Mouse (Mus musculus) ES-Bruce4 (cell line): Measurements from ENCODE around the gene Art3. TPM values are rescaled to one million over a fixed set of nuclear protein-coding genes. Genes with fewer than 3 reads are reported as not detected.

Experiments used
- H3K27ac ChIP-seq: 2 replicates; pipeline ENCODE4 v1.5.1; 2012; ENCODE audit warnings: low read length, inconsistent platforms; ENCODE audit not compliant: insufficient read depth
- H3K27me3 ChIP-seq: 2 replicates; pipeline ENCODE4 v1.6.1; 2012; ENCODE audit warnings: mild to moderate bottlenecking, low read length, inconsistent platforms; ENCODE audit not compliant: control insufficient read depth, poor library complexity, insufficient read depth, severe bottlenecking
- H3K36me3 ChIP-seq: 2 replicates; pipeline ENCODE4 v1.6.1; 2012; ENCODE audit warnings: inconsistent platforms, mild to moderate bottlenecking, low read length, moderate library complexity; ENCODE audit not compliant: control insufficient read depth, poor library complexity, insufficient read depth, severe bottlenecking
- H3K4me1 ChIP-seq: one replicate; pipeline ENCODE4 v1.8.1; 2011; ENCODE audit warnings: low read length; ENCODE audit not compliant: control insufficient read depth, insufficient read depth
- H3K4me3 ChIP-seq: 2 replicates; pipeline ENCODE4 v1.5.1; 2011; ENCODE audit warnings: low read depth, mild to moderate bottlenecking, low read length
- H3K9ac ChIP-seq: 2 replicates; pipeline ENCODE4 v1.6.1; 2012; ENCODE audit warnings: low read depth, mild to moderate bottlenecking, inconsistent platforms; ENCODE audit not compliant: poor library complexity, severe bottlenecking
- H3K9me3 ChIP-seq: replicated peaks from 2 replicates; pipeline ENCODE4 v1.6.1; 2012; ENCODE audit warnings: mild to moderate bottlenecking, low read length, inconsistent platforms; ENCODE audit not compliant: control insufficient read depth, poor library complexity, insufficient read depth, severe bottlenecking
- CTCF ChIP-seq: IDR thresholded peaks from one replicate; pipeline ENCODE4 v1.8.1; 2011; ENCODE audit warnings: low read depth, low read length
- EP300 ChIP-seq: IDR thresholded peaks from 2 replicates; pipeline ENCODE4 v1.6.1; 2011; ENCODE audit warnings: low read depth, low read length; ENCODE audit not compliant: insufficient read depth
- POLR2A ChIP-seq: IDR thresholded peaks from one replicate; pipeline ENCODE4 v1.8.1; 2011; ENCODE audit warnings: low read length; ENCODE audit not compliant: insufficient read depth
- polyA plus RNA-seq: library from polyadenylated mRNA; stranded (reverse); fragments of >200 nt; gene quantifications from 2 replicates; pipeline ENCODE4 v1.2.4, GENCODE M21; 2011; ENCODE audit warnings: low read depth; ENCODE audit not compliant: missing spikeins, insufficient read depth, insufficient read length

The Art3 gene
- polyA plus RNA-seq, 1 experiment = not detected

- H3K27me3 ChIP-seq = no peaks in the 10 kb centered on the region
- H3K4me1 ChIP-seq = no peaks in the 10 kb centered on the region
- H3K9me3 ChIP-seq = no peaks in the 10 kb centered on the region
- no peaks in the 10 kb centered on the region for H3K36me3 ChIP-seq
- no peak overlapping the region for H3K9ac ChIP-seq
- no peak overlapping the region for H3K4me3 ChIP-seq
- H3K27ac ChIP-seq = no peak overlapping the region
- TF ChIP-seq POLR2A = no peak
- no peak for TF ChIP-seq EP300
- TF ChIP-seq CTCF = no peak
Observed at GRCm38 (mm10) chr5:92363179-92363578, 31.6 kb downstream of the Art3 start.

GRCm38 (mm10) chr5:92364011-92364410 is 32.4 kb downstream of the Art3 start:
- TF ChIP-seq EP300 (no peak), CTCF (no peak), POLR2A (no peak)
- no peaks in the 10 kb centered on the region for H3K9me3 ChIP-seq
- no peaks in the 10 kb centered on the region for H3K36me3 ChIP-seq
- H3K27ac ChIP-seq = no peak overlapping the region
- H3K4me3 ChIP-seq = no peak overlapping the region
- no peaks in the 10 kb centered on the region for H3K27me3 ChIP-seq
- H3K4me1 ChIP-seq = no peaks in the 10 kb centered on the region
- no peak overlapping the region for H3K9ac ChIP-seq

DNA sequence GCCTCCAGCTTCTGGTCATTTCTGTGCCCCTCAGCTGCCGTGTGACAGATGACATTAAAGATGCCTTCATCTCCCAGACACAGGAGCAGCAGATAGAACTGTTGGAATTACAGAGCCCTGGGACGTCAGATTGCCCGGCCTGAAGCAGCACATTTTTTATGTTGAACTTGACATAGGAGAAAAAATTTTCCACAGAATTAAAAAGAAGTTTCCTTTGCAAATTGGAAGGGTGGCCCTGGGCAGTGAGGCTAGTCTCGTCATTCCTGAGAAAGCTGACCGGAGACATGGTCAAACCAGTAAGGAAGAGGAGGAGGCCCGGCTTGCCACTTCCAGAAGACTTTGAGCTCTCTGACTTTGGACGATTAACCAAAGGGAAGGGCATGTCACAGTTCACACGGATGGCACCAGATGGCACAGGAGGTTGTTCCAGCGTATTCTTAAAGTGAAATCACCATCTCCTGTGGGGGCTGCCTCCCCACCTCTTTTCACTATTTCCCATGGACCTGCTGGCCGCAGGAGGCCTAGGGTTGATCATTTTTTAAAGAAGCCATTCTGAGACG is 33.6 kb downstream of the Art3 start:
- Histone ChIP-seq H3K9ac (no peak overlapping the region), H3K27me3 (no peaks in the 10 kb centered on the region), H3K4me1 (no peaks in the 10 kb centered on the region), H3K27ac (no peak overlapping the region), H3K9me3 (no peaks in the 10 kb centered on the region), H3K36me3 (no peaks in the 10 kb centered on the region), H3K4me3 (no peak overlapping the region)
- TF ChIP-seq EP300 (no peak), CTCF (no peak), POLR2A (no peak)

- H3K9ac ChIP-seq = no peak overlapping the region
- no peaks in the 10 kb centered on the region for H3K27me3 ChIP-seq
- no peak for TF ChIP-seq EP300
- no peak for TF ChIP-seq CTCF
- no peak for TF ChIP-seq POLR2A
- no peaks in the 10 kb centered on the region for H3K9me3 ChIP-seq
- H3K4me3 ChIP-seq = no peak overlapping the region
- no peaks in the 10 kb centered on the region for H3K4me1 ChIP-seq
- no peaks in the 10 kb centered on the region for H3K36me3 ChIP-seq
- no peak overlapping the region for H3K27ac ChIP-seq
Observed at GRCm38 (mm10) chr5:92366565-92366964, 34.9 kb downstream of the Art3 start.

DNA sequence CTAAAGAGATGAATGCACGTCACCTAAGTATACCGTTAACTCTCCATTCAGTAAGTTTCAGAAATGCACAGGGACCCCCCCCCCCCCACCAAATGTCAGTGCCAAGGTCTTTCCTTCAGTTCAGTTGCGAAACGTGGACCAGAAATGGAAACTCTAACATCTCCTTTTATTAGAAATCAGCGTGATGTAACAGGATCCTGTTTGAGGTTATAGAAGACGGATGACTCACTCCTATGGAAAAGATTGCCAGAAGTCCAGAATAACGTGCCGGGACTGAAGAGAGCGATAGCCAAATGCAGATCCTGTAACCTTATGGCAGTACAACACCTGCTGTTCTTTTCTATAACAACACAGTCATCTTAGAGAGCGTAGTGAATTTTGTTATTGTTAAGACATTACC is 36.8 kb downstream of the Art3 start:
- no peaks in the 10 kb centered on the region for H3K4me1 ChIP-seq
- H3K9me3 ChIP-seq = no peaks in the 10 kb centered on the region
- no peak for TF ChIP-seq EP300
- TF ChIP-seq CTCF = no peak
- TF ChIP-seq POLR2A = no peak
- H3K4me3 ChIP-seq = no peak overlapping the region
- H3K27me3 ChIP-seq = no peaks in the 10 kb centered on the region
- no peaks in the 10 kb centered on the region for H3K36me3 ChIP-seq
- no peak overlapping the region for H3K9ac ChIP-seq
- no peak overlapping the region for H3K27ac ChIP-seq

- Histone ChIP-seq H3K4me3 (no peak overlapping the region), H3K9me3 (no peaks in the 10 kb centered on the region), H3K27me3 (no peaks in the 10 kb centered on the region), H3K4me1 (no peaks in the 10 kb centered on the region), H3K9ac (no peak overlapping the region), H3K36me3 (no peaks in the 10 kb centered on the region), H3K27ac (no peak overlapping the region)
- TF ChIP-seq EP300 (no peak), POLR2A (no peak), CTCF (no peak)
Observed at GRCm38 (mm10) chr5:92369151-92369994, 37.7 kb downstream of the Art3 start.
